Mouse (Mus musculus) right cerebral cortex, postnatal 36 days (tissue): Measurements from ENCODE around the gene Scg2.

Experiments used
- DNase-seq, 2 experiments: peaks; one replicate each; pipeline ENCODE4 v3.0.0; 2022; ENCODE audit warnings: low spot score in 2 of 2, mixed read lengths in 1 of 2

Gene Scg2

GRCm38 (mm10) chr1:79439609-79440308, at the start of gene Scg2:
Scg2 (minus strand) TSS chr1:79440120.
- DNase-seq, result peak; percentile 79 to 87

- DNase-seq, result peak; percentile 34 to 63
Observed at GRCm38 (mm10) chr1:79485546-79485945, 45.6 kb upstream of the Scg2 start.

GRCm38 (mm10) chr1:79470856-79471255, 30.9 kb upstream of the Scg2 start:
- no peak for DNase-seq

GRCm38 (mm10) chr1:79469871-79470270, 30.0 kb upstream of the Scg2 start:
- no peak for DNase-seq

- DNase-seq, result no peak
Observed at GRCm38 (mm10) chr1:79466585-79466984, 26.7 kb upstream of the Scg2 start.

GRCm38 (mm10) chr1:79458558-79458957, 18.6 kb upstream of the Scg2 start:
- DNase-seq, result no peak

GRCm38 (mm10) chr1:79454164-79454563, 14.2 kb upstream of the Scg2 start:
- DNase-seq, result no peak

GRCm38 (mm10) chr1:79452339-79452738, 12.4 kb upstream of the Scg2 start:
- DNase-seq, result no peak

GRCm38 (mm10) chr1:79450343-79451021, 10.6 kb upstream of the Scg2 start:
- DNase-seq, result peak; percentile 26 to 45

- no peak for DNase-seq
Observed at GRCm38 (mm10) chr1:79449943-79450342, 10.0 kb upstream of the Scg2 start.

- no peak for DNase-seq
Observed at GRCm38 (mm10) chr1:79445586-79445985, 5.7 kb upstream of the Scg2 start.

GRCm38 (mm10) chr1:79437755-79438154, 2.2 kb downstream of the Scg2 start:
- no peak for DNase-seq

- no peak for DNase-seq
Observed at GRCm38 (mm10) chr1:79436671-79437070, 3.2 kb downstream of the Scg2 start.

GRCm38 (mm10) chr1:79429058-79429457, 10.9 kb downstream of the Scg2 start:
- DNase-seq, result no peak

GRCm38 (mm10) chr1:79415496-79415895, 24.4 kb downstream of the Scg2 start:
- no peak for DNase-seq

- DNase-seq, result no peak
Observed at GRCm38 (mm10) chr1:79406337-79406942, 33.5 kb downstream of the Scg2 start.

- DNase-seq, result no peak
Observed at GRCm38 (mm10) chr1:79401090-79402012, 38.6 kb downstream of the Scg2 start.

GRCm38 (mm10) chr1:79400284-79400683, 39.6 kb downstream of the Scg2 start:
- DNase-seq, result no peak
